Mouse (Mus musculus): Measurements from ENCODE around the gene Zfp846. TPM values are rescaled to one million over a fixed set of nuclear protein-coding genes. Genes with fewer than 3 reads are reported as not detected.

Gene Zfp846
- polyA plus RNA-seq, 1 experiment: 1.0 TPM

DNA sequence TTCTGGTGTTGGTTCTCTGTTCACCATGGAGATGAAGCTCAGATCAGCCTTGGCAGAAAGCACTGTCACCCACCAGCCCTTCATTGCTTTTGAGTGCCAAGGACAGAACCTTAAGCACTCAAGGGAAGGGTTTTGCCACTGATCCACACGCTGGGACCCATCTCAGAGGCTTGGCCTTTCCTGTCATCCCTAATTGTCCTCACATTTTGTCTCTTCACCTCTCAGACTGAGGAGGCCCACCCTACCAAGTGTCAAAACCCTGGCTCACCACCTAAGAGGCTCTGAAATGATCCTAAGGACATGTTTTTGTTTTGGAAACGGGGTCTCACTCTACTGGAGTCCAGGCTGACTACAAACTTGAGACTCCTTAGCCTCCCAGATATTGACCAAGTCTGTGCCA, 55.7 kb downstream of the Zfp846 start:
- H3K27ac ChIP-seq (ENCODE audit: insufficient read depth, low read depth, low read length): no peak overlapping the region
- no peaks in the 10 kb centered on the region for H3K27me3 ChIP-seq (ENCODE audit: control insufficient read depth, insufficient read depth, low read length)
- peaks cover 24% of the 10 kb centered on the region for H3K36me3 ChIP-seq (ENCODE audit: control insufficient read depth, insufficient read depth, low read length)
- no peak for TF ChIP-seq CTCF (IDR thresholded peaks at IDR 0.05; ENCODE audit: extremely low read depth, insufficient read length, insufficient replicate concordance, low read depth, low read length)
- no peak for TF ChIP-seq POLR2A (IDR thresholded peaks at IDR 0.05; ENCODE audit: low read depth, low read length)
- 82% methylated on average over 2 of the region's 2 CpGs for WGBS
- H3K4me1 ChIP-seq (ENCODE audit: control insufficient read depth, insufficient read depth, insufficient read length, low read length): peaks cover under 1% of the 10 kb centered on the region; the same call in 1 of the 2 replicates
- H3K4me3 ChIP-seq (ENCODE audit: low read depth, low read length): no peak overlapping the region

DNA sequence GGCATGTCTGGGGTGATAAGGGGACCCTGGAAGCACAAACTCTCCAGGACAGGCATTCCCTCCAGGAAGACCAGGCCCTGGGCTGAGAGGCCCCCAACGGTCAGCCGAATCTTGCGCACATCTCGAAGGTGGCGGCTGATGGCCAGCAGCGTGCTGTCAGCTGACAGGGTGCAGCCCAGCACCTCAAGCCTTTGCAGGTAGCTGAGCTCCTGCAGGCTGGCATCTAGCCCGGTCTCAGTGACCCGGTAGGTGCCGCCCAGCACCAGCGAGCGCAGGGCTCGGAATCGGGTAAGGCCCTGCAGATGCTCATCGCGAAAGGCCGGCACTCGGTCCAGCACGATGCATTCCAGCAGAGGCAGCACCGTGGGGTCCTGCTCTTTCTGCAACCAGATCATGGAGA, 57.5 kb downstream of the Zfp846 start:
- Histone ChIP-seq H3K4me3 (ENCODE audit: low read depth, low read length) (no peak overlapping the region), H3K4me1 (ENCODE audit: control insufficient read depth, insufficient read depth, insufficient read length, low read length) (peaks cover 2% of the 10 kb centered on the region; the same call in 1 of the 2 replicates), H3K27me3 (ENCODE audit: control insufficient read depth, insufficient read depth, low read length) (no peaks in the 10 kb centered on the region), H3K27ac (ENCODE audit: insufficient read depth, low read depth, low read length) (no peak overlapping the region), H3K36me3 (ENCODE audit: control insufficient read depth, insufficient read depth, low read length) (peaks cover 24% of the 10 kb centered on the region)
- TF ChIP-seq CTCF (IDR thresholded peaks at IDR 0.05; ENCODE audit: extremely low read depth, insufficient read length, insufficient replicate concordance, low read depth, low read length) (no peak), POLR2A (IDR thresholded peaks at IDR 0.05; ENCODE audit: low read depth, low read length) (no peak)
- 94% methylated on average over 19 of the region's 19 CpGs for WGBS

DNA sequence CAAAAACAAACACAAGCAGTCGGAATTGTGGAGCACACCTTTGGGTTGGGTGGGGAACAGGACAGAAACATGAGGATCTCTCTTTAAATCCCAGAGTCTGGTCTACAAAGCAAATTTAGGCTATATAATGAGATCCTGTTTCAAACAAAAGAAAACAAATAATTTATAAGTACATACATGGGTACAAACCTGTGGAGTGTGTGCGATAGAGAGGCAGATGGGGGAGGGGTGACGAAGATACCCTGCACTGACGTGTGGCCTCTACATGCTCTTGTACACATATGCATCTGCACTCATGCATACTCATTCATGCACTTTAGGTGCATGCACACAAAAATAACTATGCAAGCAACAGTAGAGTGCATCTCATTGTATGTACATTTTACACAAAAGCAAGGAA, 58.4 kb downstream of the Zfp846 start:
- Histone ChIP-seq H3K27me3 (ENCODE audit: control insufficient read depth, insufficient read depth, low read length) (no peaks in the 10 kb centered on the region), H3K4me3 (ENCODE audit: low read depth, low read length) (no peak overlapping the region), H3K36me3 (ENCODE audit: control insufficient read depth, insufficient read depth, low read length) (peaks cover 24% of the 10 kb centered on the region), H3K27ac (ENCODE audit: insufficient read depth, low read depth, low read length) (no peak overlapping the region), H3K4me1 (ENCODE audit: control insufficient read depth, insufficient read depth, insufficient read length, low read length) (peaks cover 2% of the 10 kb centered on the region; the same call in 1 of the 2 replicates)
- WGBS: 93% methylated on average over 4 of the region's 4 CpGs
- TF ChIP-seq POLR2A (IDR thresholded peaks at IDR 0.05; ENCODE audit: low read depth, low read length): no peak
- no peak for TF ChIP-seq CTCF (IDR thresholded peaks at IDR 0.05; ENCODE audit: extremely low read depth, insufficient read length, insufficient replicate concordance, low read depth, low read length)

DNA sequence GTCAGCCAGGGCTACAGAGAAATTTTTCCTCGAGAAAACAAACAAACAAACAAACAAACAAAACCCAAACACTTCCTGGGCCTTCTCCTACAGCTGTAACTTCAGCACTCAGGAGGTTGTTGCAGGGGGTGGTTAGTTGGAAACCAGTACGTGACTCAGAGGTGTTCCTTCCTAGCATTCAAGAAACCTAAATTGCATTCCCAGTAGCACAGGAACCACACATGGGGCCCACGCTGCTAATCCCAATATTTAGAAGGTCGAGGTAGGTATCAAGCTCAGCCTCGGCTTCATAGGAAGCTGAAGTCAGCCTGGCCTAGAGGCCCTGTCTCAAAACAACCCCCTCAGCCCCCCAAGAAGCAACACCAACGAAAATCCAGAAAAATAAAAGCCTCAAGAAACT, 60.4 kb downstream of the Zfp846 start:
- 24% methylated on average over 6 of the region's 6 CpGs for WGBS
- Histone ChIP-seq H3K4me1 (ENCODE audit: control insufficient read depth, insufficient read depth, insufficient read length, low read length) (peaks cover 2% of the 10 kb centered on the region; the same call in 1 of the 2 replicates), H3K27me3 (ENCODE audit: control insufficient read depth, insufficient read depth, low read length) (no peaks in the 10 kb centered on the region), H3K27ac (ENCODE audit: insufficient read depth, low read depth, low read length) (no peak overlapping the region), H3K4me3 (ENCODE audit: low read depth, low read length) (peak overlapping the region; percentile 88; the same call in 1 of the 2 replicates), H3K36me3 (ENCODE audit: control insufficient read depth, insufficient read depth, low read length) (peaks cover 24% of the 10 kb centered on the region)
- no peak for TF ChIP-seq POLR2A (IDR thresholded peaks at IDR 0.05; ENCODE audit: low read depth, low read length)
- no peak for TF ChIP-seq CTCF (IDR thresholded peaks at IDR 0.05; ENCODE audit: extremely low read depth, insufficient read length, insufficient replicate concordance, low read depth, low read length)

- Histone ChIP-seq H3K27me3 (ENCODE audit: control insufficient read depth, insufficient read depth, low read length) (no peaks in the 10 kb centered on the region), H3K36me3 (ENCODE audit: control insufficient read depth, insufficient read depth, low read length) (peaks cover 19% of the 10 kb centered on the region), H3K4me3 (ENCODE audit: low read depth, low read length) (peak within 1 kb of the TSS; percentile 88), H3K4me1 (ENCODE audit: control insufficient read depth, insufficient read depth, insufficient read length, low read length) (peaks cover 2% of the 10 kb centered on the region; the same call in 1 of the 2 replicates), H3K27ac (ENCODE audit: insufficient read depth, low read depth, low read length) (peak within 1 kb of the TSS; percentile 73)
- no peak for TF ChIP-seq CTCF (IDR thresholded peaks at IDR 0.05; ENCODE audit: extremely low read depth, insufficient read length, insufficient replicate concordance, low read depth, low read length)
- no peak; the same call in 1 of the 2 replicates for TF ChIP-seq POLR2A (IDR thresholded peaks at IDR 0.05; ENCODE audit: low read depth, low read length)
- WGBS: 1% methylated on average over 51 of the region's 51 CpGs
Measured at GRCm38 (mm10) chr9:20642101-20642895, 61.2 kb downstream of the Zfp846 start, which contains the start of gene Ubl5. Gene Ubl5, plus strand, starts transcription at chr9:20642878.

GRCm38 (mm10) chr9:20642896-20643466, 61.9 kb downstream of the Zfp846 start:
- Histone ChIP-seq H3K4me1 (ENCODE audit: control insufficient read depth, insufficient read depth, insufficient read length, low read length) (peaks cover 2% of the 10 kb centered on the region; the same call in 1 of the 2 replicates), H3K27ac (ENCODE audit: insufficient read depth, low read depth, low read length) (peak overlapping the region; percentile 73), H3K36me3 (ENCODE audit: control insufficient read depth, insufficient read depth, low read length) (peaks cover 15% of the 10 kb centered on the region), H3K4me3 (ENCODE audit: low read depth, low read length) (peak overlapping the region; percentile 88), H3K27me3 (ENCODE audit: control insufficient read depth, insufficient read depth, low read length) (no peaks in the 10 kb centered on the region)
- WGBS: under 1% methylated on average over 30 of the region's 30 CpGs
- TF ChIP-seq POLR2A (IDR thresholded peaks at IDR 0.05; ENCODE audit: low read depth, low read length) (0 out of 2 replicates have a peak, but pooled peaks have one; percentile 17), CTCF (IDR thresholded peaks at IDR 0.05; ENCODE audit: extremely low read depth, insufficient read length, insufficient replicate concordance, low read depth, low read length) (no peak; the same call in 1 of the 2 replicates)

GRCm38 (mm10) chr9:20643781-20644180, 62.7 kb downstream of the Zfp846 start:
- peaks cover 2% of the 10 kb centered on the region; the same call in 1 of the 2 replicates for H3K4me1 ChIP-seq (ENCODE audit: control insufficient read depth, insufficient read depth, insufficient read length, low read length)
- peak overlapping the region; percentile 73 for H3K27ac ChIP-seq (ENCODE audit: insufficient read depth, low read depth, low read length)
- H3K27me3 ChIP-seq (ENCODE audit: control insufficient read depth, insufficient read depth, low read length): no peaks in the 10 kb centered on the region
- peaks cover 8% of the 10 kb centered on the region for H3K36me3 ChIP-seq (ENCODE audit: control insufficient read depth, insufficient read depth, low read length)
- WGBS: under 1% methylated on average over 13 of the region's 13 CpGs
- TF ChIP-seq CTCF (IDR thresholded peaks at IDR 0.05; ENCODE audit: extremely low read depth, insufficient read length, insufficient replicate concordance, low read depth, low read length): no peak
- no peak for TF ChIP-seq POLR2A (IDR thresholded peaks at IDR 0.05; ENCODE audit: low read depth, low read length)
- peak overlapping the region; percentile 88 for H3K4me3 ChIP-seq (ENCODE audit: low read depth, low read length)

Measured in small intestine, adult 2 months (tissue).